Mouse (Mus musculus) G1E (cell line): ENCODE results near the gene Insig2. TPM values are rescaled to one million over a fixed set of nuclear protein-coding genes. Genes with fewer than 3 reads are reported as not detected.

Source experiments
- ATAC-seq: 2 replicates; pipeline ENCODE4 v1.8.0; 2016; ENCODE audit warnings: mild to moderate bottlenecking; ENCODE audit not compliant: insufficient number of reproducible peaks, poor library complexity, low FRiP score, severe bottlenecking; ENCODE audit errors: extremely low read depth
- DNase-seq: peaks from one replicate; pipeline ENCODE4 v3.0.0; 2012; ENCODE audit warnings: low spot score
- H3K27me3 ChIP-seq: 2 replicates; pipeline ENCODE4 v1.6.1; 2012; ENCODE audit warnings: mild to moderate bottlenecking, low read length, inconsistent platforms; ENCODE audit not compliant: insufficient read depth
- H3K36me3 ChIP-seq: replicated peaks from 2 replicates; pipeline ENCODE3; 2012; ENCODE audit warnings: mild to moderate bottlenecking, inconsistent platforms
- H3K4me1 ChIP-seq: 2 replicates; pipeline ENCODE4 v1.6.1; 2012; ENCODE audit warnings: low read depth, low read length, inconsistent platforms, mixed read lengths; ENCODE audit not compliant: insufficient read depth
- H3K4me3 ChIP-seq: 2 replicates; pipeline ENCODE4 v1.5.1; 2012; ENCODE audit warnings: low read depth, mild to moderate bottlenecking, inconsistent platforms, low read length, moderate library complexity, mixed read lengths
- H3K9me3 ChIP-seq: replicated peaks from 2 replicates; pipeline ENCODE4 v1.6.1; 2012; ENCODE audit warnings: inconsistent platforms
- CTCF ChIP-seq: IDR thresholded peaks from 2 replicates; pipeline ENCODE4 v1.5.1; 2012; ENCODE audit warnings: low read depth, low read length, inconsistent platforms, mixed read lengths
- GATA1 ChIP-seq: IDR thresholded peaks from 2 replicates; pipeline ENCODE4 v1.6.1; 2012; ENCODE audit warnings: borderline replicate concordance, low read length, inconsistent platforms, mixed read lengths
- GATA2 ChIP-seq: IDR thresholded peaks from 2 replicates; pipeline ENCODE4 v1.6.1; 2012; ENCODE audit warnings: low read depth, low read length, inconsistent platforms, borderline replicate concordance
- POLR2AphosphoS5 ChIP-seq: IDR thresholded peaks from 2 replicates; pipeline ENCODE4 v1.6.1; 2012; ENCODE audit warnings: low read depth, low read length, inconsistent platforms; ENCODE audit not compliant: insufficient replicate concordance
- TAL1 ChIP-seq: conservative IDR thresholded peaks from 2 replicates; pipeline ENCODE4 v1.6.1; 2012; ENCODE audit warnings: low read depth, low read length, inconsistent platforms, mixed read lengths
- polyA plus RNA-seq: library from polyadenylated mRNA; stranded (reverse); fragments of >175 nt; gene quantifications from 2 replicates; pipeline ENCODE4 v1.2.3, GENCODE M21; 2012
- total RNA-seq, 2 experiments: library from RNA; stranded (forward) in 1 of 2; stranded (reverse) in 1 of 2; fragments of 200-1000 nt in 1 of 2; fragments of >200 nt in 1 of 2; fragmentation: Nextera tagmentation in 1 of 2; gene quantifications; 2 replicates each; pipeline ENCODE4 v1.2.3; 2014 to 2017

Insig2 gene
- total and polyA plus RNA-seq, 3 experiments: 7.2 to 56.5 (median 54.9) TPM

- Histone ChIP-seq H3K9me3 (no peaks in the 10 kb centered on the region), H3K4me3 (no peak overlapping the region), H3K27me3 (no peaks in the 10 kb centered on the region), H3K36me3 (peaks cover 76% of the 10 kb centered on the region), H3K4me1 (peaks cover 5% of the 10 kb centered on the region)
- ATAC-seq (no peak), DNase-seq (no peak)
- no peak for TF ChIP-seq GATA2
- no peak for TF ChIP-seq TAL1
- no peak for TF ChIP-seq POLR2AphosphoS5
- no peak for TF ChIP-seq GATA1
- no peak for TF ChIP-seq CTCF
Measured at GRCm38 (mm10) chr1:121313181-121313580, 19.2 kb downstream of the Insig2 start.

DNA sequence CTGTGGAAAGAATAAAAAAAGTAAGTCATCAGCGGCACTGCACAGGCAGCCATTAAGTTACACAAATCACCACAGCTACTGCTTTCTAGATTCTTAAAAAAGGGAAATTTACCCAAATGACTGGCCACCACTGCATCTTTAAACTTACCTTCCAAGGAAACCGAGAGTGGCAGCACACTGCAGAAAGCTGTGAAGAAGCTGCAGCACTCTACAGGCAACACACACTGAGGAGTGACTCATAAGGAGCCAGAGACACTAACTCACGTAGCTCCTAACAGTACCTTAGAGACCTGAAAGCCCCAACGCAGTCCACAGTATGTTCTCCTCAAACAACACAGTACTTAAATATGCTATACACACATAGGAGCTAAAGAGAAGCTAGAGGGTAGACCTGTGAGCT, 20.1 kb downstream of the Insig2 start:
- H3K4me3 ChIP-seq: no peak overlapping the region
- ATAC-seq (no peak), DNase-seq (no peak)
- TF ChIP-seq CTCF (no peak), GATA2 (no peak), POLR2AphosphoS5 (no peak), TAL1 (no peak), GATA1 (no peak)
- H3K9me3 ChIP-seq: no peaks in the 10 kb centered on the region
- peaks cover 71% of the 10 kb centered on the region for H3K36me3 ChIP-seq
- peaks cover 5% of the 10 kb centered on the region for H3K4me1 ChIP-seq
- no peaks in the 10 kb centered on the region for H3K27me3 ChIP-seq

GRCm38 (mm10) chr1:121296717-121297255, 35.6 kb downstream of the Insig2 start:
- H3K36me3 ChIP-seq: peaks cover 15% of the 10 kb centered on the region
- DNase-seq: no peak
- no peaks in the 10 kb centered on the region for H3K4me1 ChIP-seq
- TF ChIP-seq TAL1: no peak
- TF ChIP-seq GATA2: no peak
- no peak for TF ChIP-seq CTCF
- no peak for TF ChIP-seq POLR2AphosphoS5
- TF ChIP-seq GATA1: no peak
- H3K9me3 ChIP-seq: no peaks in the 10 kb centered on the region
- no peak for ATAC-seq
- no peak overlapping the region for H3K4me3 ChIP-seq
- H3K27me3 ChIP-seq: no peaks in the 10 kb centered on the region

DNA sequence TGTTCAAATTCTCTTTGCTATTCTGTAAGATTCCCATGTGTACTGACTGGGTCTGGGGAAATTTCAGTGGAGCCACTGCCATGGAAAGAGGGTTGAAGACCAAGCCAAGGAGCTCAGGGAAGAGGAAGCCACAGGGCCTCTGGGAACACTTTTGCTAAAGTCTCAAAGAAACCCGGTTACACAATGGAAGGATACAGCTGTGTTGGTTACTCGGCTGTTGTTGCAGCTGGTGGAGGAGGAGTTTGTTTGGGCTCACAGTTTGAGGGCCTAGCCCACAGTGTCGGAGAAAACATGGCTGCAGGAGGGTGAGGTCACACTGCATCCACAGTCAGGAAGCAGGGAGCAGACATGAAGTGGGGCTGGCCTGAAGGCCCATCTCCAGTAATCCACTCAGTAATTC, 38.8 kb downstream of the Insig2 start:
- ATAC-seq (no peak), DNase-seq (no peak)
- no peaks in the 10 kb centered on the region for H3K4me1 ChIP-seq
- TF ChIP-seq GATA1 (no peak), GATA2 (no peak), TAL1 (no peak), POLR2AphosphoS5 (no peak), CTCF (no peak)
- no peak overlapping the region for H3K4me3 ChIP-seq
- H3K27me3 ChIP-seq: no peaks in the 10 kb centered on the region
- no peaks in the 10 kb centered on the region for H3K9me3 ChIP-seq
- H3K36me3 ChIP-seq: no peaks in the 10 kb centered on the region

DNA sequence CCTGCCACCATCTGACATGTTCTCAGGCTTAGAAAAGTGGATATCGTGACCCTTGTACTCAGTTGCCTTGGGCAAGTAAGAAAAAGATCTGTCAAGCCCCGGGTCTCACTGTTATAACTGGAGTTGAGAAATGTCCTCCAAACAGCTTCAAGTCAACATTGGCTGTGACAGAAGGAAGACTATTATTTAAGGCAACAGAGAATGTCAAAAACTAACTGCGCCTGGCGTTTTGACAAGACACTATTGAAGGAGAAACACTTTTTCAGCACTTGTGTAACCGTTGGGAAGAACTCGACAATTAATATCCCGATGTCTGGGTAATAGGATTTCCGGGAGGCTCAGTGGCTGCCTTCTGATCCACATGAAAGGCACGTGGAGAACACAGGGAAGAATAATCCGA, 41.5 kb downstream of the Insig2 start:
- Histone ChIP-seq H3K9me3 (no peaks in the 10 kb centered on the region), H3K36me3 (no peaks in the 10 kb centered on the region), H3K4me1 (no peaks in the 10 kb centered on the region), H3K27me3 (no peaks in the 10 kb centered on the region), H3K4me3 (no peak overlapping the region)
- TF ChIP-seq CTCF (no peak), GATA1 (no peak), GATA2 (no peak), TAL1 (no peak)
- no peak for DNase-seq
- no peak for ATAC-seq

DNA sequence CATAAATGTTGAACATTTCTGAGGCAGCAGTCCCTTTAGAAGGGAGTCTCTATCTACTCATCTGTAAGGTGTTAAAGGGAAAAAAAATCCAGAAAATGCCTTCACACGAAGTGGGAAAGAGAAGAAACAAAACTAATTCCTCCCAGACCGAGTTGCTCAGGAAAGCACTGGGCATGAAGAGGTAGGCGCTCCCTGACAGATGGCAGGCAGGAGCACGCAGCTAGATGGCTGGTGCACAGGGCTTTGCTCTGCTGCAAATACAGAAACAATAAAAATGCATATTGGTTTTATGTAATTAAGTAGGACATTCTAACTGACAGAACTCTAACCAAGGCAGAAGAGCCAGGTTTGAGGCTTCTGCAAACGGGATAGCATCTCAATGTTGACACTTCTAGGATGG, 42.0 kb downstream of the Insig2 start:
- H3K27me3 ChIP-seq: no peaks in the 10 kb centered on the region
- no peaks in the 10 kb centered on the region for H3K4me1 ChIP-seq
- ATAC-seq (no peak), DNase-seq (no peak)
- H3K9me3 ChIP-seq: no peaks in the 10 kb centered on the region
- H3K4me3 ChIP-seq: no peak overlapping the region
- no peaks in the 10 kb centered on the region for H3K36me3 ChIP-seq
- no peak for TF ChIP-seq GATA1
- TF ChIP-seq GATA2: no peak
- no peak for TF ChIP-seq TAL1
- no peak for TF ChIP-seq POLR2AphosphoS5
- no peak for TF ChIP-seq CTCF

GRCm38 (mm10) chr1:121284197-121284596, 48.2 kb downstream of the Insig2 start:
- Histone ChIP-seq H3K27me3 (no peaks in the 10 kb centered on the region), H3K9me3 (no peaks in the 10 kb centered on the region), H3K36me3 (no peaks in the 10 kb centered on the region), H3K4me3 (no peak overlapping the region), H3K4me1 (no peaks in the 10 kb centered on the region)
- ATAC-seq (no peak), DNase-seq (no peak)
- TF ChIP-seq TAL1 (no peak), GATA2 (no peak), GATA1 (no peak), POLR2AphosphoS5 (no peak), CTCF (no peak)
